Mouse (Mus musculus) E14TG2a.4 (cell line): Measurements from ENCODE around the gene Gm20388.

Source experiments
- CTCF ChIP-seq: conservative IDR thresholded peaks from 2 replicates; pipeline ENCODE4 v1.5.1; 2014; ENCODE audit warnings: low read length
- NANOG ChIP-seq: IDR thresholded peaks from 2 replicates; pipeline ENCODE4 v1.6.1; 2014; ENCODE audit warnings: borderline replicate concordance, low read length, mixed read lengths

- TF ChIP-seq CTCF (no peak), NANOG (no peak)
Measured at GRCm38 (mm10) chr8:122151541-122151940, 2240.9 kb downstream of the Gm20388 start.
